Mouse (Mus musculus): ENCODE results near the gene Hist1h2ah. TPM values are rescaled to one million over a fixed set of nuclear protein-coding genes. Genes with fewer than 3 reads are reported as not detected.
A peak's percentile ranks its signal among the peaks of the same experiment; 100 is the strongest.

Hist1h2ah gene
- total RNA-seq, 2 experiments from 2014 or later: 12.5 to 17.0 TPM

DNA sequence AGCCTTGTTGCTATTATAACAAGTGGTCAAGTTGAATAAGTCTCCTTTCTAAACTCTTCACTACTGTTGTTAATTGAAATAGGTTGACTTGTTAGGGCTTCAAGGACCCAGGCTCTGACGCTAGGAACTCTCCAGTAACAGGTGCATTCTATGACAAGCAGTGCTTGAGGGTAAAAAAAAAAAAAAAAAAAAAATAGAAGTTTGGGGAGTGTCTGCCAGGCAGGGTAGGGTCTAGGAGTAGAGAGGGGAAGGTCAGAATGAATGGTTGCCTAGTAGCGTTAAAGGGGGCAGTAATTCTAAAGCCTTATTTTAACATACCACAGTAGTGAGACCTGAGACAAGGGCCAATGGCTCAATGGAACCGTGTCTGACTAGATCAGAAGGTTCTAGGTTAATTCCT, 37.0 kb downstream of the Hist1h2ah start:
- Histone ChIP-seq H3K27ac (no peak overlapping the region), H3K4me3 (no peak overlapping the region)
- no peak for TF ChIP-seq CTCF (conservative IDR thresholded peaks at IDR 0.05)
- DNase-seq (ENCODE audit: low spot score in 2 of 2): no peak

DNA sequence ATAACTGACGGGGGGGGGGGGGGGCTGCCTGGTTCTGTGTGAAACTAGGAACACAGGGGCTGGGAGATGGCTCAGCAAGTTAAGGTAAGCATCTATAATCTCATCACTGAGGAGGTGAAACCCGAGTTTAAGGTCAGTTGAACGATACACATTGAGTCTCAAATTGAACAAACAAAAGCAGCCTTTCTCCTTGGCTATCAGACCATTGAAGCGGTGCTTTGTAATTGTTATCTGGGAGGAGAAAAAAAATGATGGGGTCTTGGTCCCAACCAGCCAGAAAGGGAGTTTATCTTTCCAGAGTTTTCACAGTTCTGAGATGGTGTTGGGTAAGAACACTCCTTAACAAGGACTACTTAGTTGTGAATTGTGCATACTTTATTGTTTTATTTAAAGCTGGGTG, 37.5 kb downstream of the Hist1h2ah start:
- no peak overlapping the region for H3K27ac ChIP-seq
- no peak for DNase-seq (ENCODE audit: low spot score in 2 of 2)
- no peak overlapping the region for H3K4me3 ChIP-seq
- TF ChIP-seq CTCF (conservative IDR thresholded peaks at IDR 0.05): no peak

DNA sequence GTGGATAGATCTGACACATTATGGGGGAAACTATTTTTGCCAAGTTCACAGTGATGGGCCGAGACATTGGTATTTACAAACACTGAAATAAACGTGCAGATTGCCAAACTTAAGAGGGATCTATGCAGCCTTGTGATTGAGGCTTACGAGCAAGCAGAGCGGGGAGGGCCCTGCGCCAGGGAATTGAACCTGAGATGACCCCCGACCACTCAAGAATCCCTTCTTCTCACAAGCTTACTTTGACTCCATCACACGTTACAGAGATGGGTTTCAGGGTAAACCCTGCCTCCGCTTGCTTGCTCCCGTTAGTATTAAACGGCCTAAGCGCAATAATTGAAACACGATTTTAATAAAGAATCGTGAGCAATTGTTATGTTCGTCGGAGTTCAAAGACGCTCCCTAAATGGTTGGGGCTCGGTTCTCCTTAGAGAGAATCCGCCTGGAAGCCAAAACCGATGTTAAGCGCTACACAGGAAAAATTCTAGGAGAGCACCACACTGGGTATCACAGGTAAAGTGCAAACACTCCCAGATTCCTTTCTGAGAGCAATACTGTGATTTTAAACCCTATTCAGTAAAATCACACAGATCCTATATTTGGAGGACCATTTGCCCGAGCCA, 38.1 kb downstream of the Hist1h2ah start:
- H3K4me3 ChIP-seq: peak overlapping the region; percentile 39; the same call in 1 of the 2 replicates
- H3K27ac ChIP-seq: no peak overlapping the region
- no peak for DNase-seq (ENCODE audit: low spot score in 2 of 2)
- no peak for TF ChIP-seq CTCF (conservative IDR thresholded peaks at IDR 0.05)

DNA sequence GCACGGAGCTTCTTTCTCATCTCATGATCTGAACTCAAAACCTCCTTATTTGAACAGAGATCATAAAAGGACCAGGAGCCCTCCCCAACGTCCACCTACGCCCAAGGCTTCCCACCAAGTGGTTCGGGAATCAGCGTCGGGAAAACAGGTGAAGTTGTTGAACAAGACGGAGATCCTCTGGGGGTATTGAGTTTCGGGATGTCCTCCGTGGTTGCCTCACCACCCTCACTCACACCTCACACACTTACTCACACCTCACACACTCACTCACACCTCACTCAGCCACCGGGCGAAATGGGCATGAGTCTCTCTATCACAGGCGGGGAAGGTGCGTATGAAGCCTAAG, 38.6 kb downstream of the Hist1h2ah start:
- no peak for DNase-seq (ENCODE audit: low spot score in 2 of 2)
- no peak for TF ChIP-seq CTCF (conservative IDR thresholded peaks at IDR 0.05)
- H3K4me3 ChIP-seq: peak overlapping the region; percentile 39
- H3K27ac ChIP-seq: no peak overlapping the region

DNA sequence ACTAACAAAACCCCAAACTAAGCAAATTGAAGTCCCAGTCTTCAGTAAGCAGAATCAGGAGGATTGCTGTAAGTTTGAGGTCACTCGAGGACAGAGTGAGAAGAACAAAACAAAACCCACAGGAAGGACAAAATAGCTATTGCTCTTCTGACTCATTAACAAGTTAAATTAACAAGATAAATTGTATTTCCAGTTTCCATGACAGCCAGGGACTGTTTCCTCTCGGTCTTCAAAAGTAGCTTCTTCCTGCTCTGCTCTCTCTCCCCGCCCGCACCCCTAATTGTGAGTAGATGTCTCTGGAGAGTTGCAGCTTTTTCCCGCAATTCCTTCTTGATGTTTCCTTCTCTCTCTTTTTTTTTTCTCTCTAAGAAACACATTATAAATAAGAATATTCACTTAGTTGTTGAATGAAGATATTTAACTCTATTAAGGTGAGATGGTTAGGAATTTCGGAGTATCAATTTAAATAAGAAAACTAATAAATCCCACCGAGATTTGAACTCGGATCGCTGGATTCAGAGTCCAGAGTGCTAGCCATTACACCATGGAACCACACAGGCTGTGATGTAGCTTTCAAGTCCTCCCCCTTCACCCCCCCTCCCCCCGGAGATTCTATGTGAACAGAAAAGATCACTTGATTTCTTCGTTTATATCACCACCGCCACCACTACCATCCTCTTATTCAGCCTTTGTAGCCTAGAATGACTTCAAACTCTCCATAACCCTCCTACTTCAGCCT, 39.1 kb downstream of the Hist1h2ah start:
- TF ChIP-seq CTCF (conservative IDR thresholded peaks at IDR 0.05): no peak
- Histone ChIP-seq H3K27ac (no peak overlapping the region), H3K4me3 (peak overlapping the region; percentile 39)
- DNase-seq (ENCODE audit: low spot score in 2 of 2): no peak

DNA sequence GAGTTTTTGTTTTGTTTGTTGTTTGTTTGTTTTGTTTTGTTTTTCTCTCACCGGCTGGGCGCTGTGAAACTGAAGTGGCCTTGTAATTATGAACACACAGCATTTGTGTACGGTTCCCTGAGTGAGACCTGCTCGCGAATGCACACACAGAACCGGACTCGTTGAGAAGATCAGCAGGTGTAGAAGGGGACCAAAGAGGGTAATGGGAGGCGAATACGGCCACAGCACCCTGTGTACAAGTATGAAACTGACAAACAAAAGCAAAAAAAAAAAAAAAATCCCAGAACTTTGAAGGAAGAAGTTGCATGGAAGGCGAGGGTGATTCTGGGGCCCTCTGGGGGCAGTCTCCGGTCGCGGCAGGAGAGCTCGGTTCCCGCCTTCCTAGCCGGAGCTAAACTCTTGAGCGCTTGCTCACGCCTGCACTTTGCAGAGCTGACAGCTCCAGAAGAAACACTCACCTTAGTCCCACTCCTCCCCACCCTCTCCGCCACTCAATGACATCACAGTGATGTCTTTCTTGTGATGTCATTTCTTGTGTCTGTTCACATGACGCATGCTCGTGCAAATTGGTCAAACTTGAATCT, 39.9 kb downstream of the Hist1h2ah start:
- H3K4me3 ChIP-seq: peak overlapping the region; percentile 31
- peak; percentile 18; the same call in 1 of the 2 replicates for TF ChIP-seq CTCF (conservative IDR thresholded peaks at IDR 0.05)
- no peak for DNase-seq (ENCODE audit: low spot score in 2 of 2)
- no peak overlapping the region for H3K27ac ChIP-seq

DNA sequence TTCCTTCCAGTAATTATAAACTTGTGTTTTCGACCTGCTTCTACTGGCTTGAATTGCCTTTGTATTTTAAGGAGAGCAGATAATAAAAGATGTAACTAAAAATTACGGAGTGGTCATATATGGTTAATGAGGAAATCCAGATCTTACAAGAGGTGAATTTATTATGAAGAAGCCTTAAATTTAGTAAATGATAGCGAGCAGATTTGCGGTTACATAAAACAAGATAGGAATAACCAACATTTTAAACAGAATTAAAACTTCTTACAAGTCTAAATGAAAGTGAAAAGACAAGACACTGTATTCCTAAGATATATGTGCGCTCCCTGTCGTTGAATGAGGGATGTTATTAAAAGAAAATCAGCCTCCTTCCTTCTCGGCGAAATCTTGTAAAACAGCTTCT, 40.5 kb downstream of the Hist1h2ah start:
- TF ChIP-seq CTCF (conservative IDR thresholded peaks at IDR 0.05): no peak
- DNase-seq (ENCODE audit: low spot score in 2 of 2): no peak
- Histone ChIP-seq H3K4me3 (peak overlapping the region; percentile 31), H3K27ac (no peak overlapping the region)

DNA sequence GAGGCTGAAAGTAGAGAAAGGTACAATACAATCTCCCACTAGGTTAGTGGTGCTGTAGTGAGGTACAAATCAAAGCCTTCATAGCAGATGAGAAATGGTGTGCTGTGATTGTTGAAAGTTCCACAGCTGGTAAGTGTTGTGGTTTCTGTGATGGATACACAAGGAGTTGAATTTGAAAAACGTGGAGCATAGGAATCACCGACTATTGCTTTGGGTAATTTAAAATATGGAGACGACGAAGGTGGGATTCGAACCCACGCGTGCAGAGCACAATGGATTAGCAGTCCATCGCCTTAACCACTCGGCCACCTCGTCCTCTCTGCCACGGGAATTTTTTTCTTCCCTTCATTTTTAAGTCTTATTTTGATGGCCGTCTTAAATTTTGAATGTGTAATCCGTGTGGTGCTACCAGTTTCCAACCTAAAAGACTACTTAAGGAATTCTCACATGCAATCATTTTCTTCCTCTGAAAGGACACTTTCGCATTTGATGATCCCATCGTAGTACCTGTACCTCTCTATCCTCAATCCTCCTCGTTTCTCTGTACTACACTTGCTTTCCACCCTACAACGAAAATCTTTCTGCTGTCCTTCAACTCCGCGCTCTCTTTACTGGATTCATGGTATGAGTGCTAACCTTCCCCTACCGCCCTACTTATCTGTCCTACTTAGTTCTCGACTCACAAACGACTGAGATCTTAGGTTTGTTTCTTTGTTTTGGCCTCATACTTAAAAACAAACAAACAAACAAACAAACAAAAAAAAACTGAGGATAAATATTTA, 41.2 kb downstream of the Hist1h2ah start:
- DNase-seq (ENCODE audit: low spot score in 2 of 2): peak in 1 of 2 experiments; percentile 46

DNA sequence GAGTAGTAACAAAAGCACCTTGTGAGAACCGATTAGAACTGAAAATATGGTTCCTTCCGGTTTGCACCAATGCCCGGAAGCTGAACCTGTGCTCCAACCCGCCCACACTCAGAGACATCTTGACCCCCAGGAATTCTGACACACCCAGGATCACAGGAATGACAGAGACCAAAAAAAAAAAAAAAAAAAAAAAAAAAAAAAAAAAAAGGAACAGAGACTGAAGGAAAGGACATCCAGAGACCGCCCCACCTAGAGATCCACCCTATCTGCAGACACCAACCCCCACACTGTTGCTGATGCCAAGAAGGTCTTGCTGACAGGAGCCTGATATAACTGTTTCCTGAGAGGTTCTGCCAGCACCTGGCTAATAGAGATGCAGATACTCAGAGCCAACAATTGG, 42.8 kb downstream of the Hist1h2ah start:
- no peak for DNase-seq (ENCODE audit: low spot score in 2 of 2)
- no peak overlapping the region for H3K4me3 ChIP-seq
- H3K27ac ChIP-seq: no peak overlapping the region
- TF ChIP-seq CTCF (conservative IDR thresholded peaks at IDR 0.05): no peak

More for the DNA sequence above, 41.2 kb downstream of the Hist1h2ah start:
- no peak for TF ChIP-seq CTCF (conservative IDR thresholded peaks at IDR 0.05)
- Histone ChIP-seq H3K27ac (no peak overlapping the region), H3K4me3 (no peak overlapping the region)

Small RNA genes lying within 50 kb of the gene (microRNA-seq; reads per million reads assigned to microRNA genes)
- gene Gm26300: 0 reads per million in 2 experiments
- 0 reads per million in 2 experiments for gene Gm44390
- gene Gm44486: 0 reads per million in 2 experiments

Other genes with a start within 250 kb of the Hist1h2ah start
- gene Hist1h2an, start 248.3 kb downstream of the Hist1h2ah start, total RNA-seq (2021): 1 to 10 TPM in 1 of 2 experiments, not detected in 1; 2.8 TPM
- gene Hist1h2bp, start 248.1 kb downstream of the Hist1h2ah start, total RNA-seq (2021): 1 to 10 TPM; 6.8 to 8.1 TPM
- gene Hist1h2bq, start 225.4 kb downstream of the Hist1h2ah start, total RNA-seq (2021): 10 to 100 TPM; 39.6 to 42.1 TPM
- gene Hist1h2ao, start 225.1 kb downstream of the Hist1h2ah start, total RNA-seq (2021): 10 to 100 TPM; 30.7 to 36.0 TPM
- gene Hist1h4m, start 223.8 kb downstream of the Hist1h2ah start, total RNA-seq (2021): 100 to 1,000 TPM; 247 to 254 TPM
- gene Hist1h4n, start 203.4 kb downstream of the Hist1h2ah start, total RNA-seq (2021): 10 to 100 TPM; 26.5 to 46.4 TPM
- gene Hist1h2ap, start 202.1 kb downstream of the Hist1h2ah start, total RNA-seq (2021): 10 to 100 TPM; 11.3 to 15.9 TPM
- gene Hist1h2br, start 201.8 kb downstream of the Hist1h2ah start, total RNA-seq (2021): 10 to 100 TPM; 38.6 to 42.0 TPM
- 1 to 10 TPM; 3.5 to 4.6 TPM for gene Zfp184, start 90.5 kb downstream of the Hist1h2ah start, total RNA-seq (2021)
- under 1 TPM in 1 of 2 experiments, not detected in 1; 0.18 TPM for gene Pom121l2, start 54.4 kb downstream of the Hist1h2ah start, total RNA-seq (2021)
- under 1 TPM; 0.32 to 0.51 TPM for gene Prss16, start 25.8 kb downstream of the Hist1h2ah start, total RNA-seq (2021)
- gene Hist1h2bk, start 302 bp upstream of the Hist1h2ah start, total RNA-seq (2021): 10 to 100 TPM; 23.5 to 24.4 TPM
- gene Hist1h4i, start 5.8 kb upstream of the Hist1h2ah start, total RNA-seq (2021): 10 to 100 TPM; 64.2 to 71.7 TPM
- gene Hist1h2ag, start 7.4 kb upstream of the Hist1h2ah start, total RNA-seq (2021): 10 to 100 TPM; 16.5 to 20.6 TPM
- 10 to 100 TPM; 12.9 to 15.9 TPM for gene Hist1h2bj, start 7.6 kb upstream of the Hist1h2ah start, total RNA-seq (2021)
- not detected for gene Vmn1r188, start 48.9 kb upstream of the Hist1h2ah start, total RNA-seq (2021)
- not detected for gene Vmn1r189, start 70.3 kb upstream of the Hist1h2ah start, total RNA-seq (2021)
- not detected for gene Vmn1r191, start 148.4 kb upstream of the Hist1h2ah start, total RNA-seq (2021)
- not detected for gene Vmn1r192, start 155.6 kb upstream of the Hist1h2ah start, total RNA-seq (2021)
- gene Vmn1r193, start 187.6 kb upstream of the Hist1h2ah start, total RNA-seq (2021): not detected
- not detected for gene Vmn1r194, start 208.6 kb upstream of the Hist1h2ah start, total RNA-seq (2021)
- not detected for gene Vmn1r195, start 235.0 kb upstream of the Hist1h2ah start, total RNA-seq (2021)

All from layer of hippocampus, adult 2 months (tissue).